Mouse (Mus musculus) stomach, embryonic 16.5 days (tissue): ENCODE data around the gene Timm10b. TPM values are rescaled to one million over a fixed set of nuclear protein-coding genes. Genes with fewer than 3 reads are reported as not detected.
A peak's percentile ranks its signal among the peaks of the same experiment; 100 is the strongest.

Experiments
- ATAC-seq: fragments of 200-750 bp; cut with Nextera tagmentation; 2 replicates; pipeline ENCODE4 v1.8.0; 2017; ENCODE audit warnings: moderate number of reproducible peaks, moderate TSS enrichment; ENCODE audit not compliant: insufficient read depth, low FRiP score
- H3K27ac ChIP-seq: fragments of 300-500 bp; sonication (generic); 2 replicates; pipeline ENCODE4 v1.5.1; 2014; ENCODE audit warnings: low read length
- H3K27me3 ChIP-seq: fragments of 300-500 bp; sonication (generic); 2 replicates; pipeline ENCODE4 v1.6.1; 2014; ENCODE audit warnings: low read length, control low read depth, mixed read lengths; ENCODE audit not compliant: control insufficient read depth, insufficient read depth
- H3K36me3 ChIP-seq: fragments of 300-500 bp; sonication (generic); 2 replicates; pipeline ENCODE4 v1.6.1; 2014; ENCODE audit warnings: low read length; ENCODE audit not compliant: control insufficient read depth, insufficient read depth
- H3K4me1 ChIP-seq: fragments of 300-500 bp; sonication (generic); 2 replicates; pipeline ENCODE4 v1.6.1; 2014; ENCODE audit warnings: low read length, control low read depth, mixed read lengths; ENCODE audit not compliant: control insufficient read depth, insufficient read depth
- H3K4me2 ChIP-seq: fragments of 300-500 bp; sonication (generic); 2 replicates; pipeline ENCODE4 v1.6.1; 2014; ENCODE audit warnings: low read depth, low read length, mixed read lengths
- H3K4me3 ChIP-seq: fragments of 300-500 bp; sonication (generic); replicated peaks from 2 replicates; pipeline ENCODE4 v1.5.1; 2014; ENCODE audit warnings: mild to moderate bottlenecking, low read length
- H3K9ac ChIP-seq: fragments of 300-500 bp; sonication (generic); 2 replicates; pipeline ENCODE4 v1.6.1; 2014; ENCODE audit warnings: low read length
- H3K9me3 ChIP-seq: fragments of 300-500 bp; sonication (generic); replicated peaks from 2 replicates; pipeline ENCODE4 v1.6.1; 2016; ENCODE audit warnings: low read length, control low read depth; ENCODE audit not compliant: control insufficient read depth
- WGBS: fragments of 180-500 bp; shearing (Covaris S2); extraction: QIAGEN DNeasy Blood & Tissue Kit; methylation state at CpG from one replicate; pipeline ENCODE4 v1.1.7; 2014; 5-methylcytosine and 5-hydroxymethylcytosine counted together
- polyA plus RNA-seq: library from polyadenylated mRNA; unstranded; fragments of >200 nt; fragmentation: Nextera tagmentation; extraction: Ambion mirVana; gene quantifications from 2 replicates; pipeline ENCODE4 v1.2.1, GENCODE M21; 2015

The Timm10b gene
- polyA plus RNA-seq, 1 experiment from 2014 or later: 183 TPM

GRCm38 (mm10) chr7:105635726-105636125 is 4.1 kb upstream of the Timm10b start:
- WGBS: 87% methylated on average over 2 of the region's 2 CpGs
- no peak for ATAC-seq
- H3K9ac ChIP-seq: peak overlapping the region; percentile 30; the same call in 1 of the 2 replicates

GRCm38 (mm10) chr7:105638776-105639175 is 1.1 kb upstream of the Timm10b start:
- Histone ChIP-seq H3K27ac (no peak overlapping the region), H3K4me2 (no peak overlapping the region), H3K4me3 (no peak overlapping the region), H3K27me3 (no peaks in the 10 kb centered on the region), H3K4me1 (peaks cover 16% of the 10 kb centered on the region), H3K9ac (no peak overlapping the region), H3K36me3 (no peaks in the 10 kb centered on the region), H3K9me3 (no peaks in the 10 kb centered on the region)
- no peak for ATAC-seq
- 95% methylated on average over 6 of the region's 6 CpGs for WGBS

More at GRCm38 (mm10) chr7:105635726-105636125, 4.1 kb upstream of the Timm10b start:
- H3K4me3 ChIP-seq: no peak overlapping the region
- H3K9me3 ChIP-seq: no peaks in the 10 kb centered on the region
- H3K4me1 ChIP-seq: peaks cover 14% of the 10 kb centered on the region
- H3K4me2 ChIP-seq: no peak overlapping the region
- H3K27ac ChIP-seq: no peak overlapping the region
- H3K36me3 ChIP-seq: no peaks in the 10 kb centered on the region
- H3K27me3 ChIP-seq: no peaks in the 10 kb centered on the region

GRCm38 (mm10) chr7:105639304-105639703 is 552 bp upstream of the Timm10b start:
- peak overlapping the region; percentile 91 for H3K9ac ChIP-seq
- H3K4me1 ChIP-seq: peaks cover 16% of the 10 kb centered on the region
- peak overlapping the region; percentile 84 for H3K4me3 ChIP-seq
- H3K27me3 ChIP-seq: no peaks in the 10 kb centered on the region
- peak overlapping the region; percentile 87 for H3K4me2 ChIP-seq
- H3K27ac ChIP-seq: 0 out of 2 replicates have a peak overlapping the region, but pooled peaks have one; percentile 42
- no peaks in the 10 kb centered on the region for H3K9me3 ChIP-seq
- ATAC-seq: no peak
- 65% methylated on average over 9 of the region's 9 CpGs for WGBS
- no peaks in the 10 kb centered on the region for H3K36me3 ChIP-seq

- H3K36me3 ChIP-seq: no peaks in the 10 kb centered on the region
- peak within 1 kb of the TSS; percentile 91 for H3K9ac ChIP-seq
- H3K4me1 ChIP-seq: peaks cover 16% of the 10 kb centered on the region
- peak within 1 kb of the TSS; percentile 87 for H3K4me2 ChIP-seq
- H3K9me3 ChIP-seq: no peaks in the 10 kb centered on the region
- H3K4me3 ChIP-seq: peak within 1 kb of the TSS; percentile 84
- ATAC-seq: peak; percentile 98
- H3K27me3 ChIP-seq: no peaks in the 10 kb centered on the region
- peak within 1 kb of the TSS; percentile 90 for H3K27ac ChIP-seq
- under 1% methylated on average over 45 of the region's 45 CpGs for WGBS
Observed at GRCm38 (mm10) chr7:105640233-105640893, 507 bp downstream of the Timm10b start, which contains the start of the genes Arfip2 and Gm45799. Arfip2 (minus strand) TSS chr7:105640416. Gm45799 (plus strand) TSS chr7:105640552.

- H3K36me3 ChIP-seq: no peaks in the 10 kb centered on the region
- H3K27ac ChIP-seq: peak overlapping the region; percentile 90
- peak overlapping the region; percentile 77 for H3K9ac ChIP-seq
- no peak; the same call in 1 of the 2 replicates for ATAC-seq
- H3K9me3 ChIP-seq: no peaks in the 10 kb centered on the region
- H3K4me3 ChIP-seq: peak overlapping the region; percentile 84
- H3K4me1 ChIP-seq: peaks cover 16% of the 10 kb centered on the region
- 0% methylated on average over 18 of the region's 18 CpGs for WGBS
- H3K4me2 ChIP-seq: peak overlapping the region; percentile 87
- H3K27me3 ChIP-seq: no peaks in the 10 kb centered on the region
Observed at GRCm38 (mm10) chr7:105640894-105641255, 1.0 kb downstream of the Timm10b start.

GRCm38 (mm10) chr7:105641936-105642335 is 2.1 kb downstream of the Timm10b start:
- 73% methylated on average over 3 of the region's 3 CpGs for WGBS
- peak overlapping the region; percentile 28; the same call in 1 of the 2 replicates for H3K27ac ChIP-seq
- peaks cover 16% of the 10 kb centered on the region for H3K4me1 ChIP-seq
- ATAC-seq: no peak
- no peaks in the 10 kb centered on the region for H3K36me3 ChIP-seq
- H3K9ac ChIP-seq: 0 out of 2 replicates have a peak overlapping the region, but pooled peaks have one; percentile 9
- no peak overlapping the region for H3K4me3 ChIP-seq
- no peaks in the 10 kb centered on the region for H3K9me3 ChIP-seq
- H3K27me3 ChIP-seq: no peaks in the 10 kb centered on the region
- no peak overlapping the region; the same call in 1 of the 2 replicates for H3K4me2 ChIP-seq

GRCm38 (mm10) chr7:105650639-105651435 is 11.0 kb downstream of the Timm10b start, which contains the start of gene Dnhd1:
Dnhd1 (plus strand) TSS chr7:105650827.
- peak within 1 kb of the TSS; percentile 38 for H3K4me3 ChIP-seq
- peak within 1 kb of the TSS; percentile 82 for H3K4me2 ChIP-seq
- H3K9ac ChIP-seq: peak within 1 kb of the TSS; percentile 64
- H3K27ac ChIP-seq: peak within 1 kb of the TSS; percentile 53; the same call in 1 of the 2 replicates
- no peaks in the 10 kb centered on the region for H3K27me3 ChIP-seq
- peaks cover 4% of the 10 kb centered on the region; the same call in 1 of the 2 replicates for H3K4me1 ChIP-seq
- WGBS: 2% methylated on average over 17 of the region's 17 CpGs
- no peaks in the 10 kb centered on the region for H3K36me3 ChIP-seq
- no peaks in the 10 kb centered on the region for H3K9me3 ChIP-seq
- peak; percentile 93 for ATAC-seq

GRCm38 (mm10) chr7:105685541-105686197 is 45.8 kb downstream of the Timm10b start:
- Histone ChIP-seq H3K9me3 (no peaks in the 10 kb centered on the region), H3K4me3 (no peak overlapping the region), H3K4me1 (no peaks in the 10 kb centered on the region), H3K9ac (no peak overlapping the region), H3K4me2 (peak overlapping the region; percentile 27), H3K36me3 (no peaks in the 10 kb centered on the region), H3K27ac (no peak overlapping the region), H3K27me3 (no peaks in the 10 kb centered on the region)
- 14% methylated on average over 13 of the region's 13 CpGs for WGBS
- no peak for ATAC-seq
